Mouse (Mus musculus) brown adipose tissue, adult 24 weeks (tissue): ENCODE data around the gene Cldn10. TPM values are rescaled to one million over a fixed set of nuclear protein-coding genes. Genes with fewer than 3 reads are reported as not detected.

Experiments used
- H3K27ac ChIP-seq: fragments of 200-500 bp; replicated peaks from 2 replicates; pipeline ENCODE4 v1.5.1; 2012; ENCODE audit warnings: low read depth, mild to moderate bottlenecking, low read length
- H3K4me1 ChIP-seq: fragments of 200-500 bp; 2 replicates; pipeline ENCODE4 v1.6.1; 2012; ENCODE audit warnings: low read length, mixed read lengths; ENCODE audit not compliant: control insufficient read depth, insufficient read depth, insufficient read length
- H3K4me3 ChIP-seq: fragments of 200-500 bp; 2 replicates; pipeline ENCODE4 v1.5.1; 2012; ENCODE audit warnings: low read depth, mild to moderate bottlenecking, low read length, moderate library complexity; ENCODE audit not compliant: insufficient read depth
- polyA plus RNA-seq: library from polyadenylated mRNA; stranded (reverse); fragments of >200 nt; gene quantifications from 2 replicates; pipeline ENCODE4 v1.2.4, GENCODE M21; 2012; ENCODE audit not compliant: missing spikeins, insufficient read depth, insufficient read length

Gene Cldn10
- polyA plus RNA-seq, 1 experiment: not detected

DNA sequence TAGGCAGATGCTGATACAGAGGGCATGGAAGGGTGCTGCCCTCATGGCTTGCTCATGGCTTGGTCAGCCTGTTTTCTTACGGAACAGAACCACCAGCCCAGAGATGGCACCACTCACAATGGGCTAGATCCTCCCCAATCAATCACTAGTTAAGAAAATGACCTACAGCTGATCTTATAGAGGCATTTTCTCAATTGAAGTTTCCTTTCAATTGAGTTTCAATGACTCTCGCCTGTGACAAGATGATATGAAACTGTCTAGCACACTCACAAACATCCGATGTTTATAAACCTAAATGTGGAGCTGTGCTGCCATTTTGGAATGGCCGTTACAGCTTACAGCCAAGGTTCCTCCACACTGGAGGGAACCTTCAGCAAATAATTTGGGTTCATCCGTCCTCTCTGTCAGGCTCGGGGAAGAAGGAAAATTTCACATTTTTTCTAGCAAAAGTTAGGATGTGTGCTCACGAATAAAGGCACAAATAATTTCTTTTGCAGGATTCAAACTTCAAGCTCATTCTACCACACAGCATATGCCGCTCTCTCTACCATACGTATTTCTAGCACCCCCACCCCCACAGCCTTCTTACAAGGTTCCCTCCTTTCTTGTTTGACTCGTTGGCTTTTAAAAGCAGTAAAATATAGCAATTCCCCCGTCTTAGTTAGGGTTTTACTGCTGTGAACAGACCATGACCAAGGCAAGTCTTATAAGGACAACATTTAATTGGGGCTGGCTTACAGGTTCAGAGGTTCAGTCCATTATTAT lies 41.8 kb downstream of the Cldn10 start:
- Histone ChIP-seq H3K27ac (no peak overlapping the region), H3K4me1 (no peaks in the 10 kb centered on the region), H3K4me3 (no peak overlapping the region)

DNA sequence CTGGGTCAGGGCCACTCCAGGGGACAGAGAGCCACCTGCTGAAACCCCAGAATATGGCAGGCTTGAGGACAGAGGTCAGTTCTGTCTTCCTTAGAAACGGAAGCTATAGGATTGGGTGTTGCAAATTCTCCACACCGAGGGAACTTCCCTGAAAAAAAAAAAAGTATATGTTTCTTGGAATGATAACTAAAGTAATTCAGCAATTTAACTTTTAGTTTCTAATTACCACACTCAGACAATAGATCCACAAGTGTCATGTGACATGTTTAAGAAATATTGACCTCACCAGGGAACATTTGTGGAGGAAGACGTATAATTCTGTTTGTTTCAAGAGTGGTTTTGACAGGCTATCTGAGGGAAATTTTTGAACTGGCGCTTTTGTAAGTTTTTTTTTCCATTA lies 43.9 kb downstream of the Cldn10 start:
- Histone ChIP-seq H3K27ac (no peak overlapping the region), H3K4me3 (no peak overlapping the region), H3K4me1 (no peaks in the 10 kb centered on the region)

- Histone ChIP-seq H3K4me3 (no peak overlapping the region), H3K27ac (no peak overlapping the region), H3K4me1 (no peaks in the 10 kb centered on the region)
Observed at GRCm38 (mm10) chr14:118833241-118833640, 45.5 kb downstream of the Cldn10 start.

DNA sequence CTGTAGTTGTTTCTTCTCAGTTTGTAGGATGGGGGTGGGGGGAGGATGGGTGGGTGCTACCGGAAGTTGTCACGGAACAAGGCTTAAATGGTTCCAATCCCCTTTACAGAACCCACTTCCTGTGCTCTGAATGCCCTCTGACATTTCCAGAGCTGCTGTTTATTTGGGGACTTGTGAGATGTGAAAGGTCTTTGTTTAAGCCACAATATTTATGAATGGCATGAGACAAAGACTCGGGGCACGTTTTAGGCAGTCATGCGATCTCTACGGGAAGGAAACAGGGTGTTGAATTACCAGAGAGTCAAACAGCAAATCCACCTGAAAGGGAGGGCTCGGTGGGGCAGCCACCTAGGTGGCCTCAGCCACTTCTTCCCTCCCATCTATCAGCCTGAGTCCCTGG lies 46.6 kb downstream of the Cldn10 start:
- Histone ChIP-seq H3K4me1 (no peaks in the 10 kb centered on the region), H3K27ac (no peak overlapping the region), H3K4me3 (no peak overlapping the region)

DNA sequence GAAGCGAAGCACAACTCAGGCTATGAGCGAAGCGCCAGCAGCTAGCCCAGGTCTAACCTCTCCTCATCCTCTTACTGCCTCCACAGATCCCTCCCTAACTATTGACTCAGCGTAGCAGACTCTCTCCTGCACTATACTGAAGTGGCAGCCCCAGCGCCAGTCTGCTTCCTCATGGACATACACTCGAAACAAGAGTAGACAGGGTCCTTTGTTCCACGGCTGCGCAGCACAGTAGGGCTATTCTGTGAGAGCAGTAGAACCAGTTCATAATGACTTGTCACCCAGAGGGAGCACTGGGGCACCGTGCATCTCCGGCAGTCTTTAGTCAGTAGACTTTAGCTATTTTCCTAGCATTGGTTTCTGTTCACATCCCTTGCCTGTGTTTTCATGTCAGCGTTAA lies 48.4 kb downstream of the Cldn10 start:
- Histone ChIP-seq H3K4me3 (no peak overlapping the region), H3K27ac (no peak overlapping the region), H3K4me1 (no peaks in the 10 kb centered on the region)

DNA sequence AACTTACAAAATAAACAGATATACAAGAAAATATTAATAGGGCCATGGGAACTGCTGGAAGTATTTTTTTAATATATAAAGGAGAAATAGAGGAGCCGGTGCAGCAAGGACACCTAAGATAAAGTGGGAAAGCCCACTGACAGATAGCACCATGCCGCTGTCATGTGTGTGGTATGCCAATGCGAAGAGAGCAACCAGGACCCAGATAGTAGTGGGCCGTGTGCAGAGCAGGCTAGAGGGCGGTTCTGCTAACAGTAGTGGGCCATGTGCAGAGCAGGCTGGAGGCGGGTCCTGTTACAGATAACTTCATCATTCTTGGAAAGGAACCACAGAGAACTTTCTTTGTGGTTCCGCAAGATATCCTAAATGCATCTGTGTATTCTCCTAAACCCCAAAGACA lies 49.0 kb downstream of the Cldn10 start:
- Histone ChIP-seq H3K27ac (no peak overlapping the region), H3K4me3 (no peak overlapping the region), H3K4me1 (no peaks in the 10 kb centered on the region)

- Histone ChIP-seq H3K4me1 (no peaks in the 10 kb centered on the region), H3K4me3 (no peak overlapping the region), H3K27ac (no peak overlapping the region)
Observed at GRCm38 (mm10) chr14:118838556-118839120, 50.9 kb downstream of the Cldn10 start.

DNA sequence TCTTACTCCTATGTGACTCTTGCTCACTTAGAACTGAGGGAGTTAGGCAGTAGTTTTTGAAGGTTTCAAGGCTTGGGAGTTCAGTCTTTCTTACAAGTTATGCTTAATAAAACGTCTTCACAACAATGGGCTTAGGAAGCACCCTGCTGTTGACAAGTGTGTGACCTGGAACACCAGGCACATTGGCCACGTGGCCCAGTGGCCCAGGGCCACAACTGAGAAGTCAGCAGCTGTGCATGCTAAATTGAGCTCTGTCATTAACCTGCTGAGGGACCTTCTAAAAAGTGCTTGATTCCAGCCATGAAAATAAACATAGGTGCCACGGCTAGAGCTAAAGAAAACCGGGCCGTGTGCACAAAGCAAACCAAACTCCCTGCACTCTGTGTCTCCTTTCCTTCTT lies 51.7 kb downstream of the Cldn10 start:
- Histone ChIP-seq H3K4me1 (no peaks in the 10 kb centered on the region), H3K4me3 (no peak overlapping the region), H3K27ac (no peak overlapping the region)

DNA sequence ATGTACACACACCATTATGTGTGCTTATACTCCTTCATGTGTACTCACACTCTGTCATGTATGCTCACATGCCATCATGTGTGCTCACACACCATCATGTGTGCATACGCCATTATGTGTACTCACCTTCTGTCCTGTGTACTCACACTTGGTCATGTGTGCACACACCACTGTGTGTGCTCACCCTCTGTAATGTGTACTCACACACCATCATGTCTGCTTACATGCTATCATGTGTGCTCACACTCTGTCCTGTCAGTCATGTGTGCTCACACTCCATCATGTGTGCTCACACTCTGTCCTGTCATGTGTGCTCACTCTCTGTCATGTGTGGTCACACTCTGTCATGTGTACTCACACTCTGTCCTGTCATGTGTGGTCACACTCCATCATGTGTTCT lies 52.3 kb downstream of the Cldn10 start:
- Histone ChIP-seq H3K27ac (no peak overlapping the region), H3K4me1 (no peaks in the 10 kb centered on the region), H3K4me3 (no peak overlapping the region)

GRCm38 (mm10) chr14:118842353-118842752 lies 54.6 kb downstream of the Cldn10 start:
- H3K4me3 ChIP-seq: no peak overlapping the region
- H3K4me1 ChIP-seq: no peaks in the 10 kb centered on the region
- H3K27ac ChIP-seq: no peak overlapping the region

- no peak overlapping the region for H3K4me3 ChIP-seq
- no peak overlapping the region for H3K27ac ChIP-seq
- no peaks in the 10 kb centered on the region for H3K4me1 ChIP-seq
Observed at GRCm38 (mm10) chr14:118846834-118847233, 59.1 kb downstream of the Cldn10 start.

DNA sequence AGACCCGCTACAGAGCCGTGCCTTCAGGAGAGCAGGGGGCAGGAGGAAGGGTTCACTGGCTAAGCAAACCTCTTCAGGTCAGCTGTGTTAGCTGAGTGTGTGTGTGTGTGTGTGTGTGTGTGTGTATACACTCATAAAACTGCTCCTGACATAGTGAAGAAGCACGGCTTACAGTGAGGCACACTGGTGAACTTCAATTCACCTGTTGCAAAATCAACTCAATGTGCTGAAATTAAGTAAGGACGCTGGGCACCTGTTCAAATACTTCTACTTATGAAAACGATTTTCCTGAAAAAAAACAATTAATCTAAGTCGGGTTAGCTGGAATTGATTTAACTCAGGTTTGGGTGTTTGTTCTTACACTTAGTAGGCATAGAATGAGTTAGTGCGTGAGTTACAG lies 60.5 kb downstream of the Cldn10 start:
- H3K4me3 ChIP-seq: no peak overlapping the region
- no peaks in the 10 kb centered on the region for H3K4me1 ChIP-seq
- no peak overlapping the region for H3K27ac ChIP-seq

DNA sequence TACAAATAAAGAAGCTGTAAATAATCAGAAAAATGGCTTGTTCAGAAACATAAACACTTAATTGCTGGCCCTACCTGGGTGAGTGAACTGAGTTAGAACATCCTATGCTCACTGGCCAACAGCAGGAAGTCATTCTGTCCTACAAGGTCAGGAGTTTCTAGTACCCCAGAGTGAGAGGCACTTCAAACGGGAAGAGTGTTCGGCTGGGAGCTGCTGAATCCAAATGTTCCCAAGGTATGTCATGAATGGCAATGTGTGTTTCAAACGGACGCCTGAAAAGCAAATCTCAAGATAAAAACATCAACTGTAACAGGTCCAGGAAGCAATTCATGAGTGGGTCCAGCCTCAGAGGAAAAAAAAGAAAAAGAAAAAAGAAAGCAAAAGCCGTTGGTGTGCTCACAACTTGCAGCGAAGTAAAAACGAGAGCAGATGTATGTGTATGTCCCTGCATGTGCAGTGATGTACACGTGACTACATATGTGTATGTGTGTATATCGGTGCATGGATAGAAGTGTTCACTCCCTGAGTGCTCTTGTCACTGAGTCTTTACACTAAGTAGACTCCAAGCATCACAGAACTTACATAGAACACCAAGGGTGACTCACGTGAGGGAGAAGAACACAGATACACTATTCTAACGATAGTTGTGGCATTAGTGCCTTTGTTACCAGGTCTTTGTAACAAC lies 62.4 kb downstream of the Cldn10 start:
- Histone ChIP-seq H3K27ac (no peak overlapping the region), H3K4me3 (no peak overlapping the region), H3K4me1 (peaks cover 3% of the 10 kb centered on the region)

DNA sequence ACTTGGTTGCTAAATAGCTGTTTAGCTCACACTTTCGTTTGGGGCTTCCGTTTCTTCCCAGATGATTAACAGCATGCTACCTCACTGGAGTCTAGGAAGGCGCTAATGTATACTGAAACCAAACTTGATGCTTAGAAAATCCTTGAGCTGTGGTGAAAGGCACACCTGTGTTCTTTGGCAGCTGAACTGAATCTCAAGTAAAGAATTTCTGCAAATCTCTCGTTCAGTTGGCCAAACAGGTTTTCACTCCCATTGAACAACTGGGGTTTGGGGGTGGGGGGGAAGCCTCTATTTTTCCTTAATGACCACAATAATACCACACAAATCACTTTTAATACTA lies 63.0 kb downstream of the Cldn10 start:
- H3K4me3 ChIP-seq: no peak overlapping the region
- H3K27ac ChIP-seq: no peak overlapping the region
- peaks cover 3% of the 10 kb centered on the region for H3K4me1 ChIP-seq

DNA sequence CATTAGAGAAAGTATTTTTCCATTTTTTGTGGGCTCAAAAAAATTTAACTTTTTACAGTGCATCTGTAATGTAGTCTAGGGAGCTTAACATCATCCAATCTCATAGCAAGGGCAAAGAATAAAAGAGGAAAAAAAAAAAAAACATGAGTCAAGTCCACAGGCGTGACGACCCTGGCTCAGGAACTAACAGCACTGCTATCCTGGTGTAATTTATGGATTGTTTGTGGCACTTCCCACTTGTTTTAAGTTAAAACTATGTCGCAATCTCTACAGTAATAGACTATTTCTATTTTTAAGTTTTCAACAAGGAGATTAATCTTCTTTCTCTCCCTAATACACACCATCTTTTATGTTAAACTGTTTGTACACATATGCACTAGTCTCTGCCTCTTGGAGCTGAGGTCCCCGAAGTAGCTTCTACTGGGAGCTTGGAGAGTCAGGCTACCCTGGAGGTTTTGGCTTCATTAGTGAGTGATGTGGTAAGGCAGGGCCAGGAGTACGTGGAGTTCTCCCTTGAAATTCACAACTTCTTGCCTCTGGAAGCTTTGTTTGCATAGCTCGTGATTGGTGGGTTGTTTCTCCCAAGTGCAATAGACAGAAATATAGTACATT lies 63.9 kb downstream of the Cldn10 start:
- Histone ChIP-seq H3K4me3 (no peak overlapping the region), H3K27ac (no peak overlapping the region), H3K4me1 (peaks cover 3% of the 10 kb centered on the region)
